Mouse (Mus musculus) cerebellum, adult 9-11 months (tissue): ENCODE results near the gene Lbp.
A peak's percentile ranks its signal among the peaks of the same experiment; 100 is the strongest.

Source experiments
- DNase-seq: peaks from one replicate; pipeline ENCODE4 v3.0.0; 2022

Gene Lbp

GRCm38 (mm10) chr2:158305948-158306695 is at the start of gene Lbp:
Lbp (plus strand) TSS chr2:158306493.
- DNase-seq, result no peak

GRCm38 (mm10) chr2:158256894-158257293 is 49.4 kb upstream of the Lbp start:
- no peak for DNase-seq

DNA sequence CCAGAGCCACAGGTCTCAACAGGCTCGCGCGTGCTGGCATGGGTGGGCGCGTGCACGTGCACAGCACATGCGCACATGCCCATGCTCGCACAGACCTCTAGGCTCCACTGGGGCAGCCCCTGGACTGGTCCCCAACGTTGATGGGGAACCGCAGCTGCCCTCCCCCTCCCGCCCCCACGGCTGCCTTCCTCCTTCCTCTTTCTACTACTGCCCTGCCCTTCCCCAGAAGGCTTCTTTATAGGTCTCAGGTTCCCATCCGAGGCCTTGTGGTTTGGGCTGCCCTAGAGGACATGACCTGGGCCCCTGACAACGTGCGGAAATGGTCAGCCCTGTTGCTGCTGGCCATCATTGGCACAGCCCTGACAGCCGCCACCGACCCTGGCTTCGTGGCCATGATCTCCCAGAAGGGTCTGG is 48.3 kb upstream of the Lbp start, which contains the start of gene Bpi:
Gene Bpi (plus strand): TSS at position 90 of the 414 bp plus-strand sequence.
- no peak for DNase-seq

- peak; percentile 68 for DNase-seq
These were observed 47.5 kb upstream of the Lbp start for GRCm38 (mm10) chr2:158258781-158259180.

- DNase-seq, result no peak
These were observed 46.8 kb upstream of the Lbp start for GRCm38 (mm10) chr2:158259498-158259897.

GRCm38 (mm10) chr2:158264877-158265276 is 41.4 kb upstream of the Lbp start:
- DNase-seq, result no peak

GRCm38 (mm10) chr2:158270017-158270416 is 36.3 kb upstream of the Lbp start:
- DNase-seq, result no peak

- no peak for DNase-seq
These were observed 32.6 kb upstream of the Lbp start for GRCm38 (mm10) chr2:158273646-158274045.

- no peak for DNase-seq
These were observed 30.9 kb upstream of the Lbp start for GRCm38 (mm10) chr2:158275349-158275748.

GRCm38 (mm10) chr2:158275811-158276210 is 30.5 kb upstream of the Lbp start:
- DNase-seq, result no peak

GRCm38 (mm10) chr2:158276451-158276850 is 29.8 kb upstream of the Lbp start:
- no peak for DNase-seq

GRCm38 (mm10) chr2:158276878-158277277 is 29.4 kb upstream of the Lbp start:
- DNase-seq, result no peak

- DNase-seq, result no peak
These were observed 26.6 kb upstream of the Lbp start for GRCm38 (mm10) chr2:158279656-158280055.

DNA sequence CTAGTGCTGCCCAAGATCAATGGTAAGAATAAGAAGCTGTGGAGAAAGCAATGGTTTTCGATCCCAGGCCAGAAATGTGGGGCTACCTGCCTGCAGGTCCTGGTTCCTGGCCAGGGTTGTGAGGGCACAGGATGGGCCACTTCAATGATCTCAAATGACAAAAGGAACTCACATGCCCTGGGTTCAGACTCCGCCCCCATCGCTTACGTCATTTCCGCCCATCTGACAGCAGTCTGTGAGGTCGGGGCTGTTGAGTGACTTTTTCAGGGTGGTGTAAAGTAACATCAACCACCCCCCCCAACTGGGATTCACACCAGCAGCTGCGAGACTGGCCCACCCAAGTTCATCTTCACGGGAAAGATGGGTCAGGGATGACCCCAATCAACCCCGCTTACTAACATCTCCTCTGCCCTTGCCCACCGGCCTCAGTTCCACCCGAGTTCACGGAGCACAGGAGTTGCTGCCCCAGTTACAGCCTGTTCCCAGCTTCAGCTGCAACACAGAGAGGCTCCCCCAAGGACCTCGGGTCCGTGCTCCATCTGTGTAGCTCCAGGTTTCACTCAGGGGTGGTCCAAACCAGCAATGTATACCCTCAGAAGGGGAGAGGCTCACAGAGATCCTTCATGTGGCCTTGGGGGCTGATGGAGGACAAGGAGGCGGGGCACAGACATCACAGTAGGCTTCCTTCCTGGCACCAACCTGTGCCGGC is 24.6 kb upstream of the Lbp start:
- no peak for DNase-seq

DNA sequence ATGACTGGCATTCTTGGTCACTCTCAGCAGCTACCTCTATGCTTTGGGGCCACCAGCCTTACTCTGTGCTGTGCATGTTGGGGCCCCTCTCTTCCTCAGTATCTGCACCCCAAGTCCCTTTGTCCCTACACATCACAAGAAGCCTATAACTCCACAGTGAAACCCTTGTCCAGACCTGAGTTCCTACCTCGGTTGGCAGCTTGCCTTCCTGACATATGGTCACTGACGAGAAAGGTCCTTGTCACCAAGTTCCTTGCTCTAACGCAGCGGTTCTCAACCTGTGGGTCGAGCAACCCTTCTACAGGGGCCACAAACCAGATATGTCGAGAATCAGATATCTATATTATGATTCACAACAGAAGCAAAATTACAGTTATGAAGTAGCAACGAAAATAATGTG is 23.2 kb upstream of the Lbp start:
- no peak for DNase-seq

GRCm38 (mm10) chr2:158283771-158284170 is 22.5 kb upstream of the Lbp start:
- no peak for DNase-seq

DNA sequence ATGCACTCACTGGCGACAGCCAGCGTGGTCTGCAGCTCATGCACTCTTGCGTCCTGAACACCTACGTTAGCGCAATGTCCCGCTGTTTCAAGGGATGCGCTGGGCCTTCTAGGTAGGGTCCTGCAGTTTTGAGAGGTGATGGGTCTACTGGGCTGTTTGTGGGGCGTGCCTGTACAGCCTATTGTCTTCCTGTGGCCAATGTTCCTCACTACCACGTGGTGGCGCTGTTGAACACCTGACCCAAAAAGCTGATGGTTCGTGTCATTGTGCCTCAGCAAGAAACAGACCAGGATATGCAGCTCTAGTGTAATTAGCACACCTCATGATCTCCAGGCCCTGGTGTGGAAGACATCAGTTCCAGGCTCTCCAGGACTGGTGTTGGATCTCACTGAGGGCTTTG is 21.7 kb upstream of the Lbp start:
- peak; percentile 37 for DNase-seq

DNA sequence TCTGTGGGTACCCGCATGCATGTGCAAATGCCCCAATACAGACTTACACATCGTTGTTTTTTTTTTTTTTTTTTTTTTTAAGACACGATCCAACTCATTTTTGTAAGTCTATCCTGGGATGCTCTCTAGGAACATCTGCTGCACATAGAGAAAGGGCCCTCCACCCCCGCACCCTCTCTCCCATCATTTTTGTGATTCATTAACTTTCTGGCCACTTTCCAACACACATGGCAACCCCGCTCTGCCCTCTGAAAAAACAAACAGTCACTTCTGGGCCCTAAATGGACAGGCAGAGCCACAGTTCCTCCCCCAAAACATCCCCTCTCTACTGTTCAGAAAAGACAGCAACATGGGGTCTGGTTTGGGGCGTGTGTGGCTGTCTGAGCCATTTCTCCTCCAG is 20.6 kb upstream of the Lbp start:
- no peak for DNase-seq

DNA sequence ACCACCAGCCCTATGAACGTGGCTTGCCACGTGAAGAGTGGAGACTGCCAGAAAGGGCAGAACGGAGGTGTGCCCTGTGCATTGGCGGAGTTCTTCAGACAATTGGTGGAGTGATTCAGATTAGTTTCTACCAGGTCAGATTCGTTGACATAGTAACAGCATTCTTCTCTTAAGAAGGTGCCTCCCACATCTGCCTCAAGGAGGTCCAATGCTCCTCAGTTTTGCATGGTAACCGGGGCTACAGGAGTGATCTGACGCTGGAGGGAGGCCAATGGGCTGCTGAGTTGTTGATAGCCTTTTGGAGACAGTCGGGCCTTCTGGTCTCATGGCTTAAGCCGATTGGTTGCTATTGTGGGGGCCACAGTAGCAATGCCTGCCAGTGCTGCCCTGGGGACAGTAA is 10.6 kb upstream of the Lbp start:
- DNase-seq, result no peak

DNA sequence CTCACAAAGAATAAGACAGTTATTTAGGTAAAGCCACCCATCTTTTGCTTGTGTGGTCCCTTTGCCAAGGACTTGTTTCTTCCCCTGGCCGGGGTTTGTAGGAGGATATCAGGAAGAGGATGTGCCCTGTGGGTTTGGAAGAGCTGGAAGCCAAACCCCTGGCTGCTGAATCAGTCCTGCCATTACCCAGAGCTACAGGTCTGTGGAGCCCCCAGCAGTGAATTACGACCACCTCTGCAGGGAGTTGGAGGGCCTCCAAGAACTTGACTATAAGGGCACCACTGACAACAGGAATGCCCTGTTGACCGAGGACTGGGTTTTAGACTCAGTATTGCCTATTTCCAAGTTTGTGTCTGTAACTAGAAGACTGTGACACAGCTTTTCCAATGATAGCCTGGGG is 7.1 kb upstream of the Lbp start:
- DNase-seq, result no peak

DNA sequence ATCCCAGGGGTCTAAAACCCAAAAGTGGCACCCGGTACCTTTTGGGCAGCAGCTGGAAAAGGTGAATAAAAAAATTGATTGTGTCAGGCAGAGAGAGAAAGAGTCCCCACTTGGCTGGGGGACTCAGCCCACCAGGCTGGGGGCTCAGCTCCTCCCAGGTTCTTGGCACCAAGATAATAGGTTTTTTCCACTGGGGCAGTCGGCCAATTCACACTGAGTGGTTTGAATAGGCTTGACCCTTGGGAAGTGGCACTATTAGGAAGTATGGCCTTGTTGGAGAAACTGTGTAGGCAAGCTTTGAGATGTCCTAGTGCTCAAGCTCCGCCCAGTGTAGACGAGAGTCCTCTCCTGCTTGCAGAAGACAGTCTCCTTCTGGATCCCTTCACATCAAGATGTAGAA is 6.6 kb upstream of the Lbp start:
- no peak for DNase-seq

GRCm38 (mm10) chr2:158302807-158303206 is 3.5 kb upstream of the Lbp start:
- DNase-seq, result no peak

DNA sequence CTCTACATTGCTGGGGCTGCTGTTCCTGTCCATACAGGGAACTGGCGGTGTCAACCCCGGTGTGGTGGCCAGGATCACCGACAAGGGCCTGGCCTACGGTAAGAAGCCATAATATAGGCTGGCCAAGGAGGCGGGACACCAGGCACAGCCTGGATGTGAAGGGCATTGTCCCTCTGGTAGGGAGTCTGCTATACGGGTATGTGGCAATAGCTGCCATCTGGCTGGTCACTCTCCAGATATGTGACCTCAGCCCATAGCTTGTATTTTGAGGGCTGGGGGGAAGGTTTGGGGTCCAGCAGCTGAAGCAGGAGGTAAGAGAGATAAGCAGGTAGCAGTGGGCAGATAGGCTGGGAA is 380 bp downstream of the Lbp start:
- no peak for DNase-seq

DNA sequence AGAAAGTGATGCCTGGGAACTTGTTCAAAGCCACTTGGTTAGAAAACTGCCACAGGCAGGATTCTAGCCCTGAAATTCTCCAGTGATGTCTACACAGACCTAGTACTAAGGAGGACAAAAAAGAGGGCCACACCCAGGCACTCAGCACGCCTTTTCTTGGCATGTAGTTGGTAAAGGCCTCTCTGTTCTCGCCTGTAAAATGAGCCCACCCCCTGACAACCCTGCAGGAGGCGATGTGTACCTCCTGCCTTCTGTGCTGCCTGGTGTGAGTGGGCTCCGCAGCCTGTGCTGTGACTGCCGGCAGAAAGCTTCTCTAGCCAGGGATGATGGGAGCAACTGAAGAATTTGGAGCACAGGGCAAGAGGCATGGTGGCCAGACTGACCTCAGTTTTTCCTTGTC is 2.0 kb downstream of the Lbp start:
- DNase-seq, result no peak

DNA sequence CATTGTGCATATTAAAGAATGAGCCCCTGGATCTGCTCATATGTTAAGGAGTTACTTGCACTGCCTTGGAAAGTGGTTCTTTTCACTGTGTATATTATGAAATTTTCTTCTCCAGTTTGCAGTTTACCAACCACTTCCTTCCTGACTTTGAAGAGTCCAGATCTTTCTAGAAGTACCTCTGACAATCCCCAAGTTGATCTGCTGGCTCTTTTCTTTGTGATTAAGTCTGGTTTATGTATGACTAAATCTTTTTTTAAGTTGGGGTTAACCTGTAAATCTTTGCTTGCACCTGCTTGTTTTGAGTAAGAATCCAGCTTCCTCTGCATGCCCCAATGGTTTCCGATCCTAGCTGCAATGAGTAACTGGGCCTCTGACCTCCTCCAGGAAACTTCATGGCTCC is 6.8 kb downstream of the Lbp start:
- DNase-seq, result no peak
